Mouse (Mus musculus): Measurements from ENCODE around the gene Car3.

- TF ChIP-seq CTCF (IDR thresholded peaks at IDR 0.05; ENCODE audit: insufficient read depth, low read depth, low read length) (no peak), POLR2A (IDR thresholded peaks at IDR 0.05; ENCODE audit: insufficient read depth, low read depth, low read length) (no peak)
These were observed 26.6 kb downstream of the Car3 start for GRCm38 (mm10) chr3:14889716-14890409.

Measured in olfactory bulb, adult 2 months (tissue).